Mouse (Mus musculus): ENCODE measurements around the gene Runx1.

DNA sequence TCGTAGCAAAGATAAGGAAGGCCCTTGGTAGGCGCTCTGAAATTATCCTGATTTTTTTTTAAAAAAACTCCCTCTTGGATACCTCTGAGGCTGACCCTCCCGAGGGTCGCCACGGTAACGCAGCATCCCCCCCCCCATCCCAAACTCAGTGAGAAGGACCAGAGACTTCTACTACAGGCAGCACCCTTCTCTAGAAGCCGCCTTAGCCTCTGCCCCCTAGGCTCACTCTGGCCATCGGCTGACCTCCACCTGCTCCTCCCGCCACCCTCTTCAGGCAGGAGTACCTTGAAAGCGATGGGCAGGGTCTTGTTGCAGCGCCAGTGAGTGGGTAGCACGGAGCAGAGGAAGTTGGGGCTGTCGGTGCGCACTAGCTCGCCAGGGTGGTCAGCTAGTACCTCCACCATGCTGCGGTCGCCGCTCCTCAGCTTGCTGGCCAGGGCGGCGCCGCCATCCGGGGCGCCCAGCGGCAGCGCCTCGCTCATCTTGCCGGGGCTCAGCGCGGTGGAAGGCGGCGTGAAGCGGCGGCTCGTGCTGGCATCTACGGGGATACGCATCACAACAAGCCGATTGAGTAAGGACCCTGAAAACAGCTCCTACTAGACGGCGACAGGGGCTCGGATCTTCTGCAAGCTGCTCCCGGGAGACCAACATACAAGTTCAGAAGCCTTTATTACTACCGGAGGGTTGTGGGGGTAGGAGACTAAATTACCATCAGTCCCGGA, 130.6 kb downstream of the Runx1 start:
- TF ChIP-seq CTCF (IDR thresholded peaks at IDR 0.05; ENCODE audit: control insufficient read depth, insufficient read depth, low read length), result no peak
- TF ChIP-seq POLR2A (IDR thresholded peaks at IDR 0.05; ENCODE audit: borderline replicate concordance, control insufficient read depth, low read depth, low read length), result no peak
